Comparison of ENCODE assay signal across 10 mouse cellular contexts in the genomic region with DNA sequence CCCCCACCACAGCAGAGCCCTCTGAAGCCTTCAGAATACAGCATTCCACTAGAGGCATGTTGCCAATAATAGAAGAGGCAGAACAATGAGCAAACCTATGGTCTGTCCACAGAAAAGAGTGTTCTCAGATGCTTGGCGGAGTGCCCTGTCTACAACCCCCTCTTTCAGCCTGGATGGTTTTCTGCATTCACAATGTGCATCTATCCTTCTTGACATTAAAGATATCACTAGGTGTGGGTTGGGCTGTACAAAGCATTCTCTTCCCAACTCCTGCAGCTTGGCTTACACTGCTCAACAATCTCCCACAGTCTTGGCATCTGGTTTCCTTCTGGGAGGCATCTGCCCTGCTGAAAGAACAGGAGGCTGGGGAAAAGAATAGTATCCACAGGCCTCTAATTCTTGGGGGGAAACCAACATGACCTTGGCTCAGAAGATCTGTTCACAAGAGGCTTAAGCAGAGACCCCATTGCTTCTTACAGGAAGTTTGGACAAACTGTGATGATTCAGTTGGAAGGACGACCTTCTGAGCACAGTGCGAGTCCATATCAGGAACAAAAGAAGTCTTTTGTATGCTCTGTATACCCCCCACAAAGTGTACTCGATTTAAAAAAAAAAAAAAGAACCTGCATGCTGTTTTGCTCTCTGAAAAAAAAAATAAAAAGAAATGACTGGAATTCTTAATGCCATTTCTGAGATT.
DNase-seq lines count a peak whose midpoint lies in the region; ATAC-seq and TF ChIP-seq lines count a peak whose summit lies in the region.
"Had no signal": no experiment of that assay in that cellular context is flagged by ENCODE, and none has a peak within 500 bp of the region (broad histone marks: within the 10 kb centered on the region; RNA-seq: fewer than 3 reads in every experiment).

No protein-coding gene starts in this region.

- no peaks in the 10 kb centered on the region for H3K9me3 ChIP-seq in forebrain, postnatal 0 days (ENCODE audit: low read length)
- H3K9me3 ChIP-seq: G1E had no signal

- H3K4me1 ChIP-seq in forebrain, postnatal 0 days (ENCODE audit: insufficient read depth) = no peaks in the 10 kb centered on the region

- H3K36me3 ChIP-seq in forebrain, postnatal 0 days (ENCODE audit: insufficient read depth) = no peaks in the 10 kb centered on the region
- H3K36me3 ChIP-seq: G1E had no signal

- no peak overlapping the region for H3K9ac ChIP-seq in forebrain, postnatal 0 days

- peak; percentile 15 for DNase-seq in ovary, postnatal 14 days (ENCODE audit: low spot score)
- no peak for DNase-seq in ovary, postnatal 36 days (ENCODE audit: low spot score)
- DNase-seq in forebrain, postnatal 0 days = peak; percentile 29
- peak; percentile 35 for DNase-seq in left cerebral cortex, adult 11 months (ENCODE audit: low spot score)
- peak; percentile 37 for DNase-seq in right cerebral cortex, postnatal 14 days
- no peak for DNase-seq in adrenal gland, adult (ENCODE audit: inconsistent age in 2 of 2, low spot score in 1 of 2)
- no peak for DNase-seq in kidney, postnatal 25 days
- DNase-seq in thymus, postnatal 10 days (ENCODE audit: low spot score in 2 of 2) = no peak

- H3K4me2 ChIP-seq in forebrain, postnatal 0 days (ENCODE audit: low read depth) = no peak overlapping the region

- H3K4me3 ChIP-seq in forebrain, postnatal 0 days (ENCODE audit: low read depth, low read length) = no peak overlapping the region
- H3K4me3 ChIP-seq: myocyte had no signal

- no peak overlapping the region for H3K27ac ChIP-seq in forebrain, postnatal 0 days (ENCODE audit: low read depth, low read length)

- TF ChIP-seq CTCF in forebrain, postnatal 0 days (IDR thresholded peaks at IDR 0.05; ENCODE audit: low read depth) = no peak

- ATAC-seq in forebrain, postnatal 0 days = peak; percentile 67

- no peaks in the 10 kb centered on the region for H3K27me3 ChIP-seq in forebrain, postnatal 0 days (ENCODE audit: insufficient read depth, low read length)

- WGBS in forebrain, postnatal 0 days = 16% methylated on average over 4 of the region's 4 CpGs

Comparison
In these comparisons a context has a peak if more than half of its experiments do, and no peak if none do; other contexts are left out.
1. DNase-seq: peak in ovary, postnatal 14 days (single experiment), forebrain, postnatal 0 days (single experiment), left cerebral cortex, adult 11 months (single experiment) and right cerebral cortex, postnatal 14 days (single experiment); none in ovary, postnatal 36 days (single experiment), adrenal gland, adult (0 of 2), kidney, postnatal 25 days (0 of 2) and thymus, postnatal 10 days (0 of 2).